Mouse (Mus musculus): ENCODE measurements at regions not wholly inside any gene's neighbourhood (a gene's known extent, or its start where the extent isn't known, plus 50 kb on each side); places are given as distances from the start of the nearest gene placed in this dataset.

DNA sequence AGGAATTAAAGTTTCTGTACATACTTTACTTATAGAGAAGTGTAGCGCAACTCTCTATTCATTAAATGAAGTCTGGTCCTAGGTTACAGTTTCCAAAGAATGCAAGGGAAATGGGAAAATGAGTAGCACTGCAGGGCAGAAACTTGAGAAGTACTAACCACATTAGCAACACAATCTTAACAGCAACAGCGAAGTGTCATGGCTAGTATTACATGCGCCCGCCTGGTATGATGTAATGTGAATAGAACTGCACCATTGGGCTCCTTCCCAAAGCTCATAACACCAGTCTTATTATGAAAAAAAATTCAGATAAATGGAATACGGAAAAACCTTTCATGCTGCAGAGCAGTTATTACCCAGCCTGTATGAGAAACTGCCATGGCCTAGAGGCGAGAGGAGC is 201.8 kb upstream of the Gm11042 start:
- DNase-seq = no peak

DNA sequence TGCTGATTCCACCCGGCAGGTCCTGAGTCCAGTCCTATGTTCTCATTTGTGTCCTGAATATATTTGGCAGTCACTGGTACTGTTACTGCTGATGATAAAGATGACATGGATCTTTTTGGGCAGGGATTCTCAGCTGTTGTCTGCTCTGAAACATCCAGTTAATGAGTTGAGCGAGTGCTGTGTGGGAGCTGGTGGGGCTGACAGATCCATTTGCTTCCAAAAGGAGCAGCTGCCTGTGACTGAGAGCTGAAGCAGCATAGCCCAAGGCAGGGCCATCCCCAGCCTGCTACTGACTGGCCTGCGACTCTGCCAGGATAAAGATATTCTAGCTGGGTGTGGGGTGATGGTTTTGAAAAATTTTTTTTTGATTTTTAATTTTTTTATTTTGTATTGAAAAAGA is 200.3 kb upstream of the Gm11042 start:
- peak; percentile 88 for DNase-seq

DNA sequence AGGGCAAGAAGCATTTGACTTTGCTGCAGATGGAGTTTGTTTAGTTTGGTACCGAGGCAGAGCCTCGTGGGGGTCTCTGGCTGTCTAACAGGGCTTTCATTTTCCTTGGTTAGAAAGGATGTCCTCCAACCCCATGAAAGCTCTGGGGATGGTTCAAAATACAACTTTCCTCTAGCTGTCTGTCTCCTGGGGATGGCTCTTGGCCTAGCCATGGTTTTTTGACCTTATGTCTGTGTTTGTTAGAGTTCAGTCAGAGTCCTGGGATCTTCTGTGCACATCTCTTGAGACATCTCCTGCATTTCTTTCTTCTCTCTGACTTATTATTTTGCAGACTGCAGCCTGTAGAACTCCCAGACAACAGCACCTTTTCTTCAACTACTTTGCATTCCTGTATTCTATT is 186.6 kb upstream of the Gm11042 start:
- peak; percentile 90 for DNase-seq

GRCm38 (mm10) chr12:74477619-74478018 is 161.4 kb upstream of the Gm11042 start:
- no peak for DNase-seq

DNA sequence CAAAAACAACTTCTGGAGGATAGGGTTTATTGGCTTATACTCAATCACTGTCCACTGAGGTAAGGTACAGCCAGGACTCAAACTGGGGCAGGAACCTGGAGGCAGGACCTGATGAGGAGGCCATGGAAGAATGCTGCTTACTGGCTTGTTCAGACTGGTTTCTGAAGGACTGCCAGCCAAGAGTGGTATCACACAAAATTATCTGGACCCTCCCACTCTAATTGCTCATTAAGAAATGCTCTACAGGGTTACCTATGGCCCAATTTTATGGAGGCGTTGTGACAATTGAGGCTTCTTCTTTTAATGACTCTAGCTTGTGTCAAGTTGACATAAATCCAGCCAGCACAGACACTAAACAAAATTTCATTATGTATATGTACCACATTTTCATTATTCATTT is 158.5 kb upstream of the Gm11042 start:
- DNase-seq = no peak

DNA sequence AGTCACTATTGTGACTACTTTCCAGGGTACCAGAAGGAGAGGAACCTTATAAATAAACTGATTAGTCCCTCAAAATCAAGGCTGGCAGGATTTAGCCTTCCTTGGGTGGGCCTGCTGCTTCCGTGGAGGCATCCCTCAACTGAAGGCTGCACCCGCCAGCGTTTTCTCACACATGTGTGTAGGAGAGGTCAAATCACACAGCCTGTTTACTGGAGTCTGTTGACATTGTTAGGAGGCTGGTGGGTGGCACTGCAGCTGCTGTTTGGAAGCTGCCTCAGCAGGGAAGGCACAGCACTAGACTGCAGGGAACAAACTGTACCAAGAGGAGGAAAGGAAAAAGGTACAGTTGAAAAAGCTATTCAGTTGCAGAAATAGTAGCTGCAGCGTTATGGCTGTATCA is 142.3 kb upstream of the Gm11042 start:
- DNase-seq = no peak

DNA sequence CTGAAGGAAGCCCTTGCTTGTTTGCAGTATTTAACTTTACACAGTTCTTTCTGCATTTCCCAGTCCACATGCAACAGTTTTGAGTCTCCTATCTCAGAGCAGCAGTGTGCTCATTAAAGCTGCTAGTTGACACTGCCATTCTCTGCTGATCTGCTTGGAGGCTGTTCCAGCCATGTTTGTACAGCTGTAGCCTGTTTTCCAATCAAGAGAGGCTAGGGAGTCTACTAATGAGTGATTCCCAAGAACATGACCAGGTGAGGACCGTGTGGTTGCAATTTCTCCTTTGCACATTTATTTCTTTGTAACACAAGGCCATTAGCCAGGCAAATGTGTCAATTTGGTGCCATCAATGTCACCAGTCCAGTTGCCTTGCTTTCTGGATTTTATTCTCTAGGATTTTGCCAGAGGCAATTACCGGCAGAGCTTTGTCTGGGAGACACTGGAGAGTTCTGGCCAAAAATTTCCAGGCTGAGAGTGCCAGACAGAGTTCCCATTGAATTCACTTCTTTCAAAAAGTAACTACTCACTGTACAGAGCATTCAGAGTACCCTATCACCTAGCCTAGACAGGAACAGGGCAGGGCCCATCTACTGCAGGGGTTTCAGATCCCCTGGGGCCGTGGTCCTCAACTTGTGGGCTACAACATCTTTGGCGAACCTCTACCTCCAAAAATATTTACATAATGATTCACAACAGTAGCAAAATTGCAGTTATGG is 136.3 kb upstream of the Gm11042 start:
- no peak for DNase-seq

GRCm38 (mm10) chr12:74448248-74448647 is 132.1 kb upstream of the Gm11042 start:
- DNase-seq = no peak

GRCm38 (mm10) chr12:74434874-74435273 is 118.7 kb upstream of the Gm11042 start:
- peak; percentile 40 for DNase-seq

DNA sequence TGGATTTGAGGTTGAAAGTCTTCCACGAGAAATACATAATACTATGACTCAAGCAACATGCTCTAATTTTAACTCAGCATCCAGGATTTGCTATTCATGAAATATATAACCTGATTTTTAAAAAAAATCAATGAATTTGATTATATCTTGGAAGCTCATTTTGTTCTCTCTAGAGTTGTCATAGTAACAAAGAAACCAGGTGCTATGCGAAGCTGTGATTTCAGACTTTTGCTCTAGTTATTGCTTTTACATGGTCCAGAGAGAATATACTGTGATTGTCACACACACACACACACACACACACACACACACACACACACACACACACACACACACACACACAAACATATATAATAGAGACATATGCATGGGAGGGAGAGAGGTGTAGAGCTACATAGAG is 98.5 kb upstream of the Gm11042 start:
- no peak for DNase-seq

DNA sequence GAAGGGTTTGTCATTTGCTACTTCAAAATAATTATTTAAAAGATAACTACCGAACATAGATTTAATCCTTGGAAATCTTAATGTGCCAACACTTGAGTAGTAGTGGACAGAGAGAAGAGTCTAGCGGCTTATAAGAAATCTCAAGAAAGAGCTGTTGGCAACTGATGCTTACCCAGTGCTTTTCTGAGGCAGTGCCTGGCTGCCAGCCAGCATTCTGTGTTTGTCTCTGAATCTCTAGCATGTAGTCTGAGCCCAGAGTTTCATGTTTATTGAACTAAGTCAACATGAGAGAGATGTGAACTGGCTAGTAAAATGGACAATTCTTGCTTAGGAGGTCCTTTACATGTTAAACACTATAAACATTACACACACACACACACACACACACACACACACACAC is 94.3 kb upstream of the Gm11042 start:
- DNase-seq = no peak

DNA sequence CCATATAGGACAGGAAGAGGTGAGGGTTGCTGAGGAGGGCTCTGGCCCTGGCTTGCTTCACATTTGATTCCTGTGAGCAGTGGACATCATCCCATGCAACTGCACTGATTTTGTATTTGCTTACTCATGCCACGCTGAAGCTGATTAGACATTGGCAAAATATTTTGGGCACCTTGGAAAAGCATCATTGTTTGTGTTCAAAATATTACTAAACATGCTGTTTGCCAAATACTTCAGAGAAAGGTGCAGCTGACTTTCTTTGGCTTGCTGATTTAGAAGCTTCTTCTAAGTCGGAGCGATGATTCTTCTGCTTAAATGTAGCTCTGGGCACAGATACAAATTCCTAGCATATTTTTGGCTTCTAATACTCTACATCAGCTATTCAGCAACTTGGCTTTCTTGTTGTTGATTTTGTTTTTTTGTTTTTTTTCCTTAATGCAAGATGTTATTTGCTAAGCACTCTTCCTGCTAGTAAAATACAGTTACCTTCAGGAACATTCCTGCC is 91.4 kb upstream of the Gm11042 start:
- no peak for DNase-seq

DNA sequence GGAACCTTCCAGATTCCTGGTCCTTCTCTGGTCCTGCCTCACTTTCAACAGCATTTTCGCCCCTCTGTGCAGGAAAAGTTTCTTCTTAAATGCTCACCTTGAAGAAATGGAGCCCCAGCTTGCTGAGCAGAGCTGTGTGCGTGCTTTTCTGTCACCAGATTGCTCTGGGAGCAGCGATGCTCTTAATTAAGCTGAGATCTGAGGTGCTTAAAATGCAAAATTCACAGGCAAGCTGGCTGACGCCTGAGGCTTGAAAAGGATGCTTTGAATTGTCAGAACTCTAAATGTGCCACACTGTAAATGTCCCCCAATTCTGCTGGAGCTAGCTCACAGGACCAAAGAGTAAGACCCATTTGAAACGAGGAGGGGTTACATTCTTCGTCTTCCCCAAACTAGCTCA is 73.6 kb upstream of the Gm11042 start:
- DNase-seq = no peak

All from heart, adult 11 months (tissue).